ENCODE assay signal across 37 mouse cellular contexts in genomic region chr3:129781435-129781834, GRCm38 (mm10). TPM values are rescaled to one million over a fixed set of nuclear protein-coding genes. Genes with fewer than 3 reads are reported as not detected.
DNase-seq lines count a peak whose midpoint lies in the region; ATAC-seq and TF ChIP-seq lines count a peak whose summit lies in the region.
"Had no signal": no experiment of that assay in that cellular context is flagged by ENCODE, and none has a peak within 500 bp of the region (broad histone marks: within the 10 kb centered on the region; RNA-seq: fewer than 3 reads in every experiment).

No protein-coding gene starts in this region.

- H3K9me3 ChIP-seq in hindbrain, embryonic 15.5 days = no peaks in the 10 kb centered on the region
- H3K9me3 ChIP-seq in hindbrain, embryonic 14.5 days (ENCODE audit: control insufficient read depth, low read length) = no peaks in the 10 kb centered on the region
- no peaks in the 10 kb centered on the region for H3K9me3 ChIP-seq in midbrain, embryonic 14.5 days (ENCODE audit: control insufficient read depth, low read length)
- H3K9me3 ChIP-seq: embryonic facial prominence, embryonic 10.5 days; embryonic facial prominence, embryonic 13.5 days; forebrain, embryonic 10.5 days; forebrain, embryonic 13.5 days; heart, embryonic 12.5 days; heart, embryonic 15.5 days had no signal

- no peak overlapping the region for H3K4me2 ChIP-seq in hindbrain, embryonic 15.5 days
- no peak overlapping the region for H3K4me2 ChIP-seq in hindbrain, embryonic 14.5 days (replicated peaks)
- H3K4me2 ChIP-seq in midbrain, embryonic 14.5 days (ENCODE audit: low read length) = no peak overlapping the region
- H3K4me2 ChIP-seq: embryonic facial prominence, embryonic 13.5 days; forebrain, embryonic 13.5 days; heart, embryonic 12.5 days; heart, embryonic 15.5 days had no signal

- H3K27me3 ChIP-seq in hindbrain, embryonic 15.5 days = no peaks in the 10 kb centered on the region
- no peaks in the 10 kb centered on the region for H3K27me3 ChIP-seq in hindbrain, embryonic 14.5 days (ENCODE audit: control insufficient read depth, insufficient read depth, low read length)
- H3K27me3 ChIP-seq in midbrain, embryonic 14.5 days (ENCODE audit: control insufficient read depth, insufficient read depth, low read length) = no peaks in the 10 kb centered on the region
- H3K27me3 ChIP-seq: CH12.LX; embryonic facial prominence, embryonic 13.5 days; forebrain, embryonic 13.5 days; heart, embryonic 12.5 days; heart, embryonic 15.5 days; Patski had no signal

- 49% methylated on average over 10 of the region's 10 CpGs for WGBS in hindbrain, embryonic 15.5 days
- 44% methylated on average over 10 of the region's 10 CpGs for WGBS in hindbrain, embryonic 14.5 days
- 13% methylated on average over 10 of the region's 10 CpGs for WGBS in midbrain, embryonic 14.5 days

- no peaks in the 10 kb centered on the region for H3K36me3 ChIP-seq in hindbrain, embryonic 15.5 days
- H3K36me3 ChIP-seq in hindbrain, embryonic 14.5 days (replicated peaks; ENCODE audit: control insufficient read depth, insufficient read depth) = no peaks in the 10 kb centered on the region
- H3K36me3 ChIP-seq in midbrain, embryonic 14.5 days (ENCODE audit: control insufficient read depth, insufficient read depth, low read length) = no peaks in the 10 kb centered on the region
- H3K36me3 ChIP-seq: embryonic facial prominence, embryonic 10.5 days; embryonic facial prominence, embryonic 13.5 days; forebrain, embryonic 10.5 days; G1E; heart, embryonic 12.5 days; heart, embryonic 15.5 days had no signal

- peak; percentile 30; the same call in 1 of the 2 replicates for ATAC-seq in hindbrain, embryonic 15.5 days (ENCODE audit: low FRiP score, low read depth)
- ATAC-seq in hindbrain, embryonic 14.5 days (ENCODE audit: low FRiP score) = no peak
- ATAC-seq in midbrain, embryonic 14.5 days (ENCODE audit: low FRiP score, low TSS enrichment) = no peak
- ATAC-seq: forebrain, embryonic 13.5 days; hindbrain, embryonic 16.5 days; inflammation-experienced regulatory T-cells, adult 6 months; Patski had no signal

- H3K4me3 ChIP-seq in hindbrain, embryonic 15.5 days = no peak overlapping the region
- H3K4me3 ChIP-seq in hindbrain, embryonic 14.5 days (replicated peaks; ENCODE audit: low read length) = no peak overlapping the region
- H3K4me3 ChIP-seq in layer of hippocampus, adult 2 months = peak overlapping the region; percentile 23; the same call in 1 of the 2 replicates
- H3K4me3 ChIP-seq in midbrain, embryonic 14.5 days (replicated peaks; ENCODE audit: low read depth, low read length) = no peak overlapping the region
- H3K4me3 ChIP-seq: embryonic facial prominence, embryonic 10.5 days; embryonic facial prominence, embryonic 13.5 days; erythroblast, embryonic 14.5 days; forebrain, embryonic 10.5 days; forebrain, embryonic 13.5 days; heart, embryonic 12.5 days; heart, embryonic 15.5 days had no signal

- H3K9ac ChIP-seq in hindbrain, embryonic 15.5 days = no peak overlapping the region
- H3K9ac ChIP-seq in hindbrain, embryonic 14.5 days = no peak overlapping the region
- H3K9ac ChIP-seq in midbrain, embryonic 14.5 days (replicated peaks; ENCODE audit: low read length) = no peak overlapping the region
- H3K9ac ChIP-seq: embryonic facial prominence, embryonic 13.5 days; forebrain, embryonic 13.5 days; heart, embryonic 12.5 days; heart, embryonic 15.5 days had no signal

- no peak for TF ChIP-seq CTCF in layer of hippocampus, adult 2 months (conservative IDR thresholded peaks at IDR 0.05)
- no peak for TF ChIP-seq CTCF in brain, embryonic 14.5 days (IDR thresholded peaks at IDR 0.05; ENCODE audit: borderline replicate concordance, extremely low read depth, insufficient read depth, insufficient read length)

- H3K27ac ChIP-seq in hindbrain, embryonic 15.5 days (replicated peaks) = no peak overlapping the region
- no peak overlapping the region for H3K27ac ChIP-seq in hindbrain, embryonic 14.5 days
- no peak overlapping the region for H3K27ac ChIP-seq in layer of hippocampus, adult 2 months
- no peak overlapping the region for H3K27ac ChIP-seq in midbrain, embryonic 14.5 days (replicated peaks; ENCODE audit: low read depth, low read length)
- H3K27ac ChIP-seq: embryonic facial prominence, embryonic 10.5 days; embryonic facial prominence, embryonic 13.5 days; forebrain, embryonic 10.5 days; forebrain, embryonic 13.5 days; heart, embryonic 15.5 days had no signal

- no peaks in the 10 kb centered on the region for H3K4me1 ChIP-seq in hindbrain, embryonic 15.5 days (replicated peaks)
- H3K4me1 ChIP-seq in hindbrain, embryonic 14.5 days (replicated peaks; ENCODE audit: control insufficient read depth, insufficient read depth, low read length) = no peaks in the 10 kb centered on the region
- H3K4me1 ChIP-seq in midbrain, embryonic 14.5 days (ENCODE audit: control insufficient read depth, insufficient read depth, low read length) = no peaks in the 10 kb centered on the region
- H3K4me1 ChIP-seq: embryonic facial prominence, embryonic 10.5 days; forebrain, embryonic 13.5 days; heart, embryonic 12.5 days; heart, embryonic 15.5 days had no signal

- TF ChIP-seq POLR2A in brain, embryonic 14.5 days (IDR thresholded peaks at IDR 0.05; ENCODE audit: borderline replicate concordance, extremely low read depth, insufficient read depth, insufficient read length, poor library complexity, severe bottlenecking) = no peak

- no peak for DNase-seq in hindbrain, embryonic 14.5 days (ENCODE audit: low spot score)
- DNase-seq in layer of hippocampus, adult 2 months (ENCODE audit: low spot score in 2 of 2) = no peak
- no peak for DNase-seq in layer of hippocampus, postnatal 25 days (ENCODE audit: extremely low spot score in 1 of 2, low spot score in 1 of 2)
- DNase-seq in brain, embryonic 14.5 days (ENCODE audit: low read depth) = peak; percentile 24
- peak; percentile 46 for DNase-seq in midbrain, embryonic 14.5 days
- DNase-seq in adrenal gland, postnatal 14 days = no peak
- no peak for DNase-seq in ovary, postnatal 36 days (ENCODE audit: low spot score)
- DNase-seq: adrenal gland, postnatal 10 days; B cell, adult 2 months; cerebellum, adult 11-12 months; cerebellum, adult 8-10 months; cerebellum, postnatal 10 days; cerebellum, postnatal 36 days; embryo, embryonic 11 days; gastrocnemius, postnatal 25 days; heart, adult 18-20 months; heart, postnatal 10 days; heart, postnatal 36 days had no signal

RNA-seq across cellular contexts. Expression of gene Lrit3, which starts 22.4 kb away (rescaled TPM):
- not detected in 2 replicates for polyA plus RNA-seq in hindbrain, embryonic 15.5 days (2015; fragmentation: Nextera tagmentation; extraction: Ambion mirVana)
- polyA plus RNA-seq in hindbrain, embryonic 14.5 days (2014; fragmentation: Nextera tagmentation; extraction: Ambion mirVana) = not detected in 2 replicates
- total RNA-seq in layer of hippocampus, adult 2 months (2021) = not detected
- total RNA-seq in layer of hippocampus, postnatal 25 days (2021) = not detected
- 0.15 and 0.23 TPM in 2 replicates for polyA plus RNA-seq in brain, embryonic 14.5 days (2012; rRNA removed)
- not detected in 2 replicates for polyA plus RNA-seq in midbrain, embryonic 14.5 days (2014; fragmentation: Nextera tagmentation; extraction: Ambion mirVana)
- total RNA-seq in adrenal gland, postnatal 14 days (2021) = not detected in 2 replicates
- total RNA-seq: adrenal gland, adult 18-20 months; adrenal gland, postnatal 10 days; adrenal gland, postnatal 4 days; CH12.LX; gastrocnemius, adult 8-10 months; gastrocnemius, postnatal 25 days; heart, adult 18-20 months; heart, postnatal 10 days; heart, postnatal 36 days had no signal
- polyA plus RNA-seq: embryonic facial prominence, embryonic 10.5 days; embryonic facial prominence, embryonic 13.5 days; erythroblast, embryonic 14.5 days; forebrain, embryonic 10.5 days; forebrain, embryonic 13.5 days; G1E; heart, embryonic 12.5 days; heart, embryonic 15.5 days; hindbrain, embryonic 11.5 days; hindbrain, embryonic 16.5 days; inflammation-experienced regulatory T-cells, adult 6 months; Patski had no signal

RNA-seq across cellular contexts. Expression of gene Egf, which starts 26.3 kb away (rescaled TPM):
- polyA plus RNA-seq in hindbrain, embryonic 15.5 days (2015; fragmentation: Nextera tagmentation; extraction: Ambion mirVana) = 1.4 and 2.2 TPM in 2 replicates
- polyA plus RNA-seq in hindbrain, embryonic 14.5 days (2014; fragmentation: Nextera tagmentation; extraction: Ambion mirVana) = 2.2 and 2.9 TPM in 2 replicates
- 1 to 10 TPM; 2.6 to 2.7 TPM for total RNA-seq in layer of hippocampus, adult 2 months (2021)
- 1 to 10 TPM; 1.8 to 2.1 TPM for total RNA-seq in layer of hippocampus, postnatal 25 days (2021)
- polyA plus RNA-seq in brain, embryonic 14.5 days (2012; rRNA removed) = 4.8 and 4.9 TPM in 2 replicates
- polyA plus RNA-seq in midbrain, embryonic 14.5 days (2014; fragmentation: Nextera tagmentation; extraction: Ambion mirVana) = 1.8 TPM in 2 replicates
- 0.64 and 0.82 TPM in 2 replicates for total RNA-seq in adrenal gland, postnatal 14 days (2021)
- polyA plus RNA-seq: erythroblast, embryonic 14.5 days had no signal

RNA-seq across cellular contexts. Expression of gene Rrh, which starts 41.0 kb away (rescaled TPM):
- polyA plus RNA-seq in hindbrain, embryonic 15.5 days (2015; fragmentation: Nextera tagmentation; extraction: Ambion mirVana) = 0.05 and 0.33 TPM in 2 replicates
- 0.13 TPM in 1 of 2 replicates, not detected in the other for polyA plus RNA-seq in hindbrain, embryonic 14.5 days (2014; fragmentation: Nextera tagmentation; extraction: Ambion mirVana)
- total RNA-seq in layer of hippocampus, adult 2 months (2021) = 1 to 10 TPM; 1.4 to 1.6 TPM
- total RNA-seq in layer of hippocampus, postnatal 25 days (2021) = under 1 TPM; 0.30 to 0.77 TPM
- polyA plus RNA-seq in brain, embryonic 14.5 days (2012; rRNA removed) = 0.59 and 1.2 TPM in 2 replicates
- polyA plus RNA-seq in midbrain, embryonic 14.5 days (2014; fragmentation: Nextera tagmentation; extraction: Ambion mirVana) = 0.14 and 0.19 TPM in 2 replicates
- total RNA-seq in adrenal gland, postnatal 14 days (2021) = 0.19 TPM in 1 of 2 replicates, not detected in the other
- total RNA-seq: adrenal gland, adult 18-20 months; gastrocnemius, adult 8-10 months; gastrocnemius, postnatal 25 days; heart, adult 18-20 months; heart, postnatal 36 days had no signal
- polyA plus RNA-seq: erythroblast, embryonic 14.5 days; G1E; gonadal fat pad, adult 2 months; heart, embryonic 15.5 days; hindbrain, embryonic 11.5 days had no signal

RNA-seq across cellular contexts. Expression of gene Gar1, which starts 49.8 kb away (rescaled TPM):
- 47.0 and 49.3 TPM in 2 replicates for polyA plus RNA-seq in hindbrain, embryonic 15.5 days (2015; fragmentation: Nextera tagmentation; extraction: Ambion mirVana)
- 18.7 and 20.9 TPM in 2 replicates for polyA plus RNA-seq in hindbrain, embryonic 14.5 days (2014; fragmentation: Nextera tagmentation; extraction: Ambion mirVana)
- total RNA-seq in layer of hippocampus, adult 2 months (2021) = 10 to 100 TPM; 45.1 to 50.5 TPM
- 10 to 100 TPM; 43.3 to 49.6 TPM for total RNA-seq in layer of hippocampus, postnatal 25 days (2021)
- 56.6 and 57.6 TPM in 2 replicates for polyA plus RNA-seq in brain, embryonic 14.5 days (2012; rRNA removed)
- 16.8 and 21.9 TPM in 2 replicates for polyA plus RNA-seq in midbrain, embryonic 14.5 days (2014; fragmentation: Nextera tagmentation; extraction: Ambion mirVana)
- total RNA-seq in adrenal gland, postnatal 14 days (2021) = 67.1 and 89.6 TPM in 2 replicates

RNA-seq across cellular contexts. Expression of gene Cfi, which starts 54.2 kb away (rescaled TPM):
- 0.42 and 0.75 TPM in 2 replicates for polyA plus RNA-seq in hindbrain, embryonic 15.5 days (2015; fragmentation: Nextera tagmentation; extraction: Ambion mirVana)
- polyA plus RNA-seq in hindbrain, embryonic 14.5 days (2014; fragmentation: Nextera tagmentation; extraction: Ambion mirVana) = 0.56 and 0.97 TPM in 2 replicates
- total RNA-seq in layer of hippocampus, adult 2 months (2021) = not detected
- not detected for total RNA-seq in layer of hippocampus, postnatal 25 days (2021)
- polyA plus RNA-seq in brain, embryonic 14.5 days (2012; rRNA removed) = 0.04 and 0.21 TPM in 2 replicates
- 0.39 and 0.92 TPM in 2 replicates for polyA plus RNA-seq in midbrain, embryonic 14.5 days (2014; fragmentation: Nextera tagmentation; extraction: Ambion mirVana)
- 3.5 and 67.6 TPM in 2 replicates for total RNA-seq in adrenal gland, postnatal 14 days (2021)
- total RNA-seq: G1E; gastrocnemius, adult 8-10 months; gastrocnemius, postnatal 25 days had no signal
- polyA plus RNA-seq: cortical plate, adult 2 months; G1E; inflammation-experienced regulatory T-cells, adult 6 months had no signal

Comparison
In these comparisons a context has a peak if more than half of its experiments do, and no peak if none do; other contexts are left out.
1. DNase-seq: peak in brain, embryonic 14.5 days (single experiment) and midbrain, embryonic 14.5 days (single experiment); none in hindbrain, embryonic 14.5 days (single experiment), layer of hippocampus, adult 2 months (0 of 2), layer of hippocampus, postnatal 25 days (0 of 2), adrenal gland, postnatal 14 days (single experiment) and ovary, postnatal 36 days (single experiment).